22 mouse cellular contexts compared by ENCODE assay signal in the genomic region with DNA sequence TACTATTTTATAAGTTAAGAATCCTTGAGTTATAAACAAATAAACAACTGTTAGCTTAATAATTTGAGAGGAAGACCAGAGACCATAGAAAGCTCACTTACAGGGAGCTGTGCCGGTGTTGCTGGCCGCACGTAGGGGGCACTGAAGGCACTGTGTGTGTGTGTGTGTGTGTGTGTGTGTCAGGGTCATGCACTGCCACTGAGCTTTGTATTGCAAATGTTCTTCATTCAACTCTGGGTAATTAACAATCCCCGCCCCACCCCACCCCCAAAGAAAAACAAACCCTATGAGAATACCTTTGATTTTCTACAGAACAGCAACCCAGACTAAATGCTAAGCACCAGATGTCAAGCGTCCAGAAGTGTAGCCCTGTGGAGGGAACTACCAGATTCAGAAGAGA. TPM values are rescaled to one million over a fixed set of nuclear protein-coding genes. Genes with fewer than 3 reads are reported as not detected.
DNase-seq lines count a peak whose midpoint lies in the region; ATAC-seq and TF ChIP-seq lines count a peak whose summit lies in the region.
"Had no signal": no experiment of that assay in that cellular context is flagged by ENCODE, and none has a peak within 500 bp of the region (broad histone marks: within the 10 kb centered on the region; RNA-seq: fewer than 3 reads in every experiment).

No protein-coding gene starts in this region.

- H3K9me3 ChIP-seq in neural tube, embryonic 11.5 days (ENCODE audit: control insufficient read depth, low read length), result no peaks in the 10 kb centered on the region
- no peaks in the 10 kb centered on the region for H3K9me3 ChIP-seq in neural tube, embryonic 15.5 days (replicated peaks)
- H3K9me3 ChIP-seq in ES-E14 (ENCODE audit: control insufficient read depth, insufficient read depth, low read depth, low read length), result no peaks in the 10 kb centered on the region
- H3K9me3 ChIP-seq in embryonic facial prominence, embryonic 10.5 days, result no peaks in the 10 kb centered on the region
- H3K9me3 ChIP-seq: forebrain, embryonic 10.5 days; forebrain, embryonic 13.5 days; hindbrain, embryonic 12.5 days; hindbrain, embryonic 15.5 days had no signal

- H3K4me3 ChIP-seq in neural tube, embryonic 11.5 days (ENCODE audit: low read depth, low read length), result no peak overlapping the region
- H3K4me3 ChIP-seq in neural tube, embryonic 15.5 days (replicated peaks), result no peak overlapping the region
- no peak overlapping the region for H3K4me3 ChIP-seq in ES-E14 (ENCODE audit: insufficient read depth in 1 of 2, low read depth in 1 of 2, low read length in 2 of 2, poor library complexity in 1 of 2, severe bottlenecking in 1 of 2)
- no peak overlapping the region for H3K4me3 ChIP-seq in embryonic facial prominence, embryonic 10.5 days
- H3K4me3 ChIP-seq: forebrain, embryonic 10.5 days; forebrain, embryonic 13.5 days; hindbrain, embryonic 12.5 days; hindbrain, embryonic 15.5 days had no signal

- H3K4me2 ChIP-seq in neural tube, embryonic 11.5 days (ENCODE audit: low read depth), result no peak overlapping the region
- H3K4me2 ChIP-seq in neural tube, embryonic 15.5 days, result no peak overlapping the region
- H3K4me2 ChIP-seq: forebrain, embryonic 13.5 days; heart, embryonic 11.5 days; hindbrain, embryonic 12.5 days; hindbrain, embryonic 15.5 days had no signal

- no peak overlapping the region for H3K9ac ChIP-seq in neural tube, embryonic 11.5 days (ENCODE audit: low read length)
- no peak overlapping the region for H3K9ac ChIP-seq in neural tube, embryonic 15.5 days (replicated peaks)
- H3K9ac ChIP-seq in ES-E14 (ENCODE audit: insufficient read depth, low read depth, low read length, poor library complexity, severe bottlenecking), result no peak overlapping the region
- H3K9ac ChIP-seq: forebrain, embryonic 13.5 days; hindbrain, embryonic 12.5 days; hindbrain, embryonic 15.5 days had no signal

- H3K27ac ChIP-seq in neural tube, embryonic 11.5 days (ENCODE audit: low read depth, low read length), result no peak overlapping the region
- H3K27ac ChIP-seq in neural tube, embryonic 15.5 days (replicated peaks), result no peak overlapping the region
- H3K27ac ChIP-seq in ES-E14 (ENCODE audit: insufficient read depth, low read depth, low read length, poor library complexity, severe bottlenecking), result no peak overlapping the region
- H3K27ac ChIP-seq in embryonic facial prominence, embryonic 10.5 days (replicated peaks), result no peak overlapping the region
- H3K27ac ChIP-seq: forebrain, embryonic 10.5 days; forebrain, embryonic 13.5 days; hindbrain, embryonic 12.5 days; hindbrain, embryonic 15.5 days had no signal

- in situ Hi-C loops in ES-E14 (cut with MboI; ENCODE audit: low sequenced_read_pairs in 2 of 2, unreplicated experiment in 2 of 2), result no loop called here

- peak; percentile 13 for DNase-seq in neural tube, embryonic 11.5 days (ENCODE audit: low spot score)
- peak; percentile 50 for DNase-seq in ES-E14 (ENCODE audit: low read depth, low spot score)
- peak; percentile 14 for DNase-seq in embryonic facial prominence, embryonic 10.5 days (ENCODE audit: low spot score)
- DNase-seq in gastrocnemius, adult 8-10 months (ENCODE audit: low spot score in 2 of 2), result no peak
- no peak for DNase-seq in spleen, postnatal 4 days (ENCODE audit: low spot score in 2 of 2)
- DNase-seq: adrenal gland, adult 2 months; adrenal gland, postnatal 25 days; B cell, adult 2 months; cerebellum, adult 11-12 months; cerebellum, adult 8-10 months; cerebellum, postnatal 10 days; embryo, embryonic 11 days; gastrocnemius, postnatal 14 days; heart, adult 11 months had no signal

- peaks cover 18% of the 10 kb centered on the region; the same call in 1 of the 2 replicates for H3K36me3 ChIP-seq in neural tube, embryonic 11.5 days (ENCODE audit: control insufficient read depth, insufficient read depth, low read length)
- peaks cover 41% of the 10 kb centered on the region for H3K36me3 ChIP-seq in neural tube, embryonic 15.5 days
- H3K36me3 ChIP-seq in ES-E14 (ENCODE audit: control insufficient read depth, insufficient read depth, low read length, poor library complexity, severe bottlenecking), result peaks cover 7% of the 10 kb centered on the region; the same call in 1 of the 2 replicates
- H3K36me3 ChIP-seq in embryonic facial prominence, embryonic 10.5 days (replicated peaks), result peaks cover 97% of the 10 kb centered on the region

- H3K27me3 ChIP-seq in neural tube, embryonic 11.5 days (ENCODE audit: control insufficient read depth, insufficient read depth, low read length), result no peaks in the 10 kb centered on the region
- H3K27me3 ChIP-seq in neural tube, embryonic 15.5 days (replicated peaks), result no peaks in the 10 kb centered on the region
- H3K27me3 ChIP-seq in embryonic facial prominence, embryonic 10.5 days (replicated peaks; ENCODE audit: low read depth, poor library complexity, severe bottlenecking), result no peaks in the 10 kb centered on the region
- H3K27me3 ChIP-seq: forebrain, embryonic 13.5 days; hindbrain, embryonic 12.5 days; hindbrain, embryonic 15.5 days had no signal

- 0 out of 2 replicates have a peak, but pooled peaks cover 4% of the 10 kb centered on the region for H3K4me1 ChIP-seq in neural tube, embryonic 11.5 days (ENCODE audit: control insufficient read depth, insufficient read depth, low read length)
- no peaks in the 10 kb centered on the region for H3K4me1 ChIP-seq in neural tube, embryonic 15.5 days
- H3K4me1 ChIP-seq in ES-E14 (ENCODE audit: control insufficient read depth in 2 of 2, insufficient read depth in 2 of 2, low read length in 2 of 2, poor library complexity in 1 of 2), result peaks cover 5 to 8% of the 10 kb centered on the region in 2 experiments; a peak in 3 of 4 replicates
- no peaks in the 10 kb centered on the region for H3K4me1 ChIP-seq in embryonic facial prominence, embryonic 10.5 days
- H3K4me1 ChIP-seq: forebrain, embryonic 10.5 days; forebrain, embryonic 13.5 days; hindbrain, embryonic 12.5 days; hindbrain, embryonic 15.5 days had no signal

- no peak for ATAC-seq in neural tube, embryonic 11.5 days (ENCODE audit: insufficient read depth, low FRiP score, low TSS enrichment)
- ATAC-seq in neural tube, embryonic 15.5 days (ENCODE audit: low FRiP score), result no peak
- ATAC-seq: forebrain, embryonic 13.5 days; forebrain, embryonic 16.5 days; intestine, postnatal 0 days had no signal

- 13% methylated on average over 5 of the region's 5 CpGs for WGBS in neural tube, embryonic 11.5 days
- 22% methylated on average over 5 of the region's 5 CpGs for WGBS in neural tube, embryonic 15.5 days
- 60% methylated on average over 5 of the region's 5 CpGs for WGBS in embryonic facial prominence, embryonic 10.5 days

TF ChIP-seq in ES-E14, 5 proteins besides CTCF, POLR2A, EP300 and RAD21:
- TF ChIP-seq MAFK (IDR thresholded peaks at IDR 0.05; ENCODE audit: insufficient read depth, low read depth, low read length) (no peak), CHD2 (IDR thresholded peaks at IDR 0.05; ENCODE audit: low read depth, low read length) (no peak), HCFC1 (IDR thresholded peaks at IDR 0.05; ENCODE audit: borderline replicate concordance, insufficient read depth, low read length) (no peak), ZNF384 (IDR thresholded peaks at IDR 0.05; ENCODE audit: low read depth, low read length) (no peak), ZC3H11A (IDR thresholded peaks at IDR 0.05; ENCODE audit: borderline replicate concordance, low read depth, low read length) (no peak)

RNA-seq across cellular contexts. Expression of a gene that starts 17.8 kb away (rescaled TPM):
- polyA plus RNA-seq in neural tube, embryonic 11.5 days (2014; fragmentation: Nextera tagmentation; extraction: Ambion mirVana), result 29.3 and 31.0 TPM in 2 replicates
- polyA plus RNA-seq in neural tube, embryonic 15.5 days (2015; fragmentation: Nextera tagmentation; extraction: Ambion mirVana), result 4.9 and 9.2 TPM in 2 replicates
- total RNA-seq in ES-E14 (2012; rRNA removed), result 10.5 and 12.4 TPM in 2 replicates
- 21.4 and 23.7 TPM in 2 replicates for polyA plus RNA-seq in embryonic facial prominence, embryonic 10.5 days (2016; fragmentation: Nextera tagmentation; extraction: Ambion mirVana)
- 1 to 10 TPM; 2.1 to 3.3 (median 2.6) TPM for total RNA-seq in gastrocnemius, adult 8-10 months (2022)

RNA-seq across cellular contexts. Expression of a gene that starts 51.4 kb away (rescaled TPM):
- 18.7 and 22.8 TPM in 2 replicates for polyA plus RNA-seq in neural tube, embryonic 11.5 days (2014; fragmentation: Nextera tagmentation; extraction: Ambion mirVana)
- polyA plus RNA-seq in neural tube, embryonic 15.5 days (2015; fragmentation: Nextera tagmentation; extraction: Ambion mirVana), result 11.9 and 14.6 TPM in 2 replicates
- total RNA-seq in ES-E14 (2012; rRNA removed), result 23.5 and 25.7 TPM in 2 replicates
- 26.7 and 27.8 TPM in 2 replicates for polyA plus RNA-seq in embryonic facial prominence, embryonic 10.5 days (2016; fragmentation: Nextera tagmentation; extraction: Ambion mirVana)
- 10 to 100 TPM; 12.6 to 17.7 (median 13.2) TPM for total RNA-seq in gastrocnemius, adult 8-10 months (2022)

Comparison
In these comparisons a context has a peak if more than half of its experiments do, and no peak if none do; other contexts are left out.
1. DNase-seq: peak in neural tube, embryonic 11.5 days (single experiment), ES-E14 (single experiment) and embryonic facial prominence, embryonic 10.5 days (single experiment); none in gastrocnemius, adult 8-10 months (0 of 2) and spleen, postnatal 4 days (0 of 2).